Mouse (Mus musculus) lung, postnatal 0 days (tissue): Measurements from ENCODE around the gene Tmem51. TPM values are rescaled to one million over a fixed set of nuclear protein-coding genes. Genes with fewer than 3 reads are reported as not detected.

Experiments
- ATAC-seq: fragments of 200-750 bp; cut with Nextera tagmentation; 2 replicates; pipeline ENCODE4 v1.8.0; 2017; ENCODE audit warnings: moderate library complexity
- DNase-seq: peaks from one replicate; pipeline ENCODE4 v3.0.0-alpha.2; 2016; ENCODE audit warnings: low spot score
- H3K27ac ChIP-seq: fragments of 300-500 bp; sonication (generic); 2 replicates; pipeline ENCODE4 v1.5.1; 2014; ENCODE audit warnings: antibody characterized with exemption, mild to moderate bottlenecking, low read length, mixed read lengths
- H3K27me3 ChIP-seq: fragments of 300-500 bp; sonication (generic); replicated peaks from 2 replicates; pipeline ENCODE4 v1.6.1; 2014; ENCODE audit warnings: low read length, mixed read lengths; ENCODE audit not compliant: insufficient read depth
- H3K36me3 ChIP-seq: fragments of 300-500 bp; sonication (generic); 2 replicates; pipeline ENCODE4 v1.6.1; 2014; ENCODE audit warnings: low read length, mixed read lengths; ENCODE audit not compliant: insufficient read depth
- H3K4me1 ChIP-seq: fragments of 300-500 bp; sonication (generic); 2 replicates; pipeline ENCODE4 v1.6.1; 2014; ENCODE audit warnings: antibody characterized with exemption, low read depth, low read length, mixed read lengths; ENCODE audit not compliant: insufficient read depth
- H3K4me2 ChIP-seq: fragments of 300-500 bp; sonication (generic); replicated peaks from 2 replicates; pipeline ENCODE4 v1.6.1; 2014; ENCODE audit warnings: low read depth, mild to moderate bottlenecking, low read length, moderate library complexity, mixed read lengths
- H3K4me3 ChIP-seq: fragments of 300-500 bp; sonication (generic); 2 replicates; pipeline ENCODE4 v1.5.1; 2014; ENCODE audit warnings: low read depth, low read length
- H3K9ac ChIP-seq: fragments of 300-500 bp; sonication (generic); replicated peaks from 2 replicates; pipeline ENCODE4 v1.6.1; 2014; ENCODE audit warnings: low read depth, mild to moderate bottlenecking
- H3K9me3 ChIP-seq: fragments of 300-500 bp; sonication (generic); 2 replicates; pipeline ENCODE4 v1.6.1; 2016; ENCODE audit warnings: low read length, mixed read lengths
- CTCF ChIP-seq: IDR thresholded peaks from 2 replicates; pipeline ENCODE4 v1.5.1; 2016; ENCODE audit warnings: antibody characterized with exemption, mild to moderate bottlenecking
- EP300 ChIP-seq: IDR thresholded peaks from 2 replicates; pipeline ENCODE4 v1.6.1; 2016; ENCODE audit warnings: antibody characterized with exemption, mild to moderate bottlenecking, control low read depth
- WGBS: fragments of 180-500 bp; shearing (Covaris S2); extraction: QIAGEN DNeasy Blood & Tissue Kit; methylation state at CpG from one replicate; pipeline ENCODE4 v1.1.7; 2014; 5-methylcytosine and 5-hydroxymethylcytosine counted together
- polyA plus RNA-seq: library from polyadenylated mRNA; unstranded; fragments of >200 nt; fragmentation: Nextera tagmentation; extraction: Ambion mirVana; gene quantifications from 2 replicates; pipeline ENCODE4 v1.2.1, GENCODE M21; 2015

Tmem51 gene
- polyA plus RNA-seq, 1 experiment from 2014 or later, result 18.9 TPM

- TF ChIP-seq EP300, result no peak
- TF ChIP-seq CTCF, result no peak
- H3K27ac ChIP-seq, result no peak overlapping the region
- no peak overlapping the region for H3K4me3 ChIP-seq
- H3K9me3 ChIP-seq, result no peaks in the 10 kb centered on the region
- 79% methylated on average over 11 of the region's 11 CpGs for WGBS
- DNase-seq (no peak), ATAC-seq (no peak)
- no peaks in the 10 kb centered on the region for H3K27me3 ChIP-seq
- peaks cover 7% of the 10 kb centered on the region; the same call in 1 of the 2 replicates for H3K4me1 ChIP-seq
- H3K9ac ChIP-seq, result no peak overlapping the region
- no peaks in the 10 kb centered on the region for H3K36me3 ChIP-seq
- H3K4me2 ChIP-seq, result no peak overlapping the region
These were observed 19.4 kb downstream of the Tmem51 start for GRCm38 (mm10) chr4:142064582-142065228.

- peak; percentile 52 for ATAC-seq
- Histone ChIP-seq H3K4me1 (peaks cover 7% of the 10 kb centered on the region; the same call in 1 of the 2 replicates), H3K4me3 (no peak overlapping the region), H3K4me2 (no peak overlapping the region), H3K27me3 (no peaks in the 10 kb centered on the region), H3K36me3 (no peaks in the 10 kb centered on the region), H3K9me3 (no peaks in the 10 kb centered on the region), H3K27ac (no peak overlapping the region), H3K9ac (no peak overlapping the region)
- TF ChIP-seq EP300, result no peak
- TF ChIP-seq CTCF, result no peak
- DNase-seq, result peak; percentile 39
- WGBS, result 74% methylated on average over 8 of the region's 8 CpGs
These were observed 21.0 kb downstream of the Tmem51 start for GRCm38 (mm10) chr4:142063057-142063534.

- TF ChIP-seq CTCF (no peak), EP300 (no peak)
- Histone ChIP-seq H3K27me3 (no peaks in the 10 kb centered on the region), H3K4me3 (no peak overlapping the region), H3K27ac (no peak overlapping the region), H3K4me1 (peaks cover 7% of the 10 kb centered on the region; the same call in 1 of the 2 replicates), H3K36me3 (no peaks in the 10 kb centered on the region), H3K9me3 (no peaks in the 10 kb centered on the region), H3K9ac (no peak overlapping the region), H3K4me2 (no peak overlapping the region)
- 69% methylated on average over 23 of the region's 23 CpGs for WGBS
- DNase-seq (no peak), ATAC-seq (no peak)
These were observed 22.4 kb downstream of the Tmem51 start for GRCm38 (mm10) chr4:142061485-142062240.

- TF ChIP-seq EP300, result no peak
- TF ChIP-seq CTCF, result no peak
- DNase-seq (peak; percentile 40), ATAC-seq (peak; percentile 30; the same call in 1 of the 2 replicates)
These were observed 23.4 kb downstream of the Tmem51 start for GRCm38 (mm10) chr4:142060455-142061378.

GRCm38 (mm10) chr4:142059841-142060193, 24.3 kb downstream of the Tmem51 start:
- DNase-seq, result no peak
- WGBS, result 86% methylated on average over 8 of the region's 8 CpGs
- no peak for ATAC-seq
- Histone ChIP-seq H3K4me1 (peaks cover 2% of the 10 kb centered on the region; the same call in 1 of the 2 replicates), H3K4me2 (no peak overlapping the region), H3K4me3 (no peak overlapping the region), H3K27me3 (no peaks in the 10 kb centered on the region), H3K36me3 (no peaks in the 10 kb centered on the region), H3K9ac (no peak overlapping the region), H3K9me3 (no peaks in the 10 kb centered on the region), H3K27ac (no peak overlapping the region)
- TF ChIP-seq CTCF, result no peak
- no peak for TF ChIP-seq EP300

More at GRCm38 (mm10) chr4:142060455-142061378, 23.4 kb downstream of the Tmem51 start:
- Histone ChIP-seq H3K27me3 (no peaks in the 10 kb centered on the region), H3K4me1 (peaks cover 4% of the 10 kb centered on the region; the same call in 1 of the 2 replicates), H3K9ac (no peak overlapping the region), H3K9me3 (no peaks in the 10 kb centered on the region), H3K4me2 (no peak overlapping the region), H3K36me3 (no peaks in the 10 kb centered on the region), H3K4me3 (no peak overlapping the region), H3K27ac (no peak overlapping the region)
- WGBS, result 46% methylated on average over 18 of the region's 18 CpGs
